Comparison of ENCODE assay signal across 8 mouse cellular contexts in the genomic region with DNA sequence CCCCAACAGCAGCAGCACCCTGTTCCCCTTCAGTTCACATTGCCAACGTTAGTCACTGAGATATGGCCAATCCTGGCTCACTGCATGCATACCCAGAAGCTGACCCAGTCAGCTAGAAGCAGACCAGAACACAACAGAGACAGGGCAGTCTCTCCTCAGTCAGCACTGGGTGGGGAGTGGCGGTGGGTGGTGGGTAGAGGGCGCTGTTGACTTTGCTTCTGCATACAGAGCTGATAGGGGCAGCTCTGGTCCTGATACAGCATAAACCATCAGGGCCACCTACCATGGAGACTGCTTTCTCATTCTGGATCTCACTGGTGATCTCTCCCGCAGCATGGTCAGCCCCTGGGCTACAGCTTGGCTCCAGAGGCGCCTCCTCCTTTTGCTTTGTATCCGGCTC. TPM values are rescaled to one million over a fixed set of nuclear protein-coding genes. Genes with fewer than 3 reads are reported as not detected.
A peak's percentile ranks its signal among the peaks of the same experiment; 100 is the strongest.
DNase-seq lines count a peak whose midpoint lies in the region; ATAC-seq and TF ChIP-seq lines count a peak whose summit lies in the region.

No protein-coding gene starts in this region.

- TF ChIP-seq CTCF in lung, adult 2 months (IDR thresholded peaks at IDR 0.05; ENCODE audit: insufficient read depth, low read length), result peak; percentile 29
- TF ChIP-seq CTCF in bone marrow macrophage, adult 2 months (IDR thresholded peaks at IDR 0.05; ENCODE audit: low read depth, low read length), result peak; percentile 26; the same call in 1 of the 2 replicates

- H3K27me3 ChIP-seq in liver, embryonic 15.5 days, result no peaks in the 10 kb centered on the region
- H3K27me3 ChIP-seq in hindbrain, embryonic 11.5 days (ENCODE audit: control insufficient read depth, insufficient read depth, low read length), result no peaks in the 10 kb centered on the region

- TF ChIP-seq POLR2A in lung, adult 2 months (IDR thresholded peaks at IDR 0.05; ENCODE audit: borderline replicate concordance, extremely low read depth, low read depth, low read length), result no peak
- TF ChIP-seq POLR2A in bone marrow macrophage, adult 2 months (IDR thresholded peaks at IDR 0.05; ENCODE audit: borderline replicate concordance, low read depth, low read length), result no peak

- no peak overlapping the region for H3K4me2 ChIP-seq in liver, embryonic 15.5 days
- no peak overlapping the region for H3K4me2 ChIP-seq in hindbrain, embryonic 11.5 days (replicated peaks; ENCODE audit: low read depth, low read length)

- H3K4me1 ChIP-seq in lung, adult 2 months (ENCODE audit: control insufficient read depth, insufficient read depth, low read length), result peaks cover 3% of the 10 kb centered on the region; the same call in 1 of the 2 replicates
- H3K4me1 ChIP-seq in bone marrow macrophage, adult 2 months (ENCODE audit: control insufficient read depth, insufficient read depth, low read length), result peaks cover 27% of the 10 kb centered on the region
- H3K4me1 ChIP-seq in liver, embryonic 15.5 days (replicated peaks), result peaks cover 13% of the 10 kb centered on the region; the same call in 1 of the 2 replicates
- no peaks in the 10 kb centered on the region for H3K4me1 ChIP-seq in hindbrain, embryonic 11.5 days (replicated peaks; ENCODE audit: control insufficient read depth, insufficient read depth, low read length)

- no peak overlapping the region for H3K4me3 ChIP-seq in lung, adult 2 months (replicated peaks; ENCODE audit: extremely low read depth, low read depth, low read length)
- no peak overlapping the region for H3K4me3 ChIP-seq in bone marrow macrophage, adult 2 months (ENCODE audit: insufficient read depth, low read length)
- H3K4me3 ChIP-seq in liver, embryonic 15.5 days (replicated peaks), result no peak overlapping the region
- H3K4me3 ChIP-seq in hindbrain, embryonic 11.5 days (ENCODE audit: low read depth, low read length), result no peak overlapping the region

- no peak overlapping the region for H3K27ac ChIP-seq in bone marrow macrophage, adult 2 months (ENCODE audit: insufficient read depth, low read depth, low read length)
- H3K27ac ChIP-seq in liver, embryonic 15.5 days (replicated peaks), result no peak overlapping the region
- H3K27ac ChIP-seq in hindbrain, embryonic 11.5 days (ENCODE audit: low read depth, low read length), result no peak overlapping the region

- no peak overlapping the region for H3K9ac ChIP-seq in liver, embryonic 15.5 days
- H3K9ac ChIP-seq in hindbrain, embryonic 11.5 days (ENCODE audit: low read depth, low read length), result no peak overlapping the region

- 74% methylated on average over 6 of the region's 6 CpGs for WGBS in lung, adult 2 months
- WGBS in liver, embryonic 15.5 days (ENCODE audit: insufficient replicate concordance), result 56% methylated on average over 6 of the region's 6 CpGs
- 72% methylated on average over 6 of the region's 6 CpGs for WGBS in hindbrain, embryonic 11.5 days

- H3K36me3 ChIP-seq in liver, embryonic 15.5 days (replicated peaks), result peaks cover 7% of the 10 kb centered on the region; the same call in 1 of the 2 replicates
- H3K36me3 ChIP-seq in hindbrain, embryonic 11.5 days (ENCODE audit: control insufficient read depth, insufficient read depth, low read length), result no peaks in the 10 kb centered on the region

- no peaks in the 10 kb centered on the region for H3K9me3 ChIP-seq in liver, embryonic 15.5 days (replicated peaks)
- H3K9me3 ChIP-seq in hindbrain, embryonic 11.5 days (ENCODE audit: control insufficient read depth, low read length), result no peaks in the 10 kb centered on the region

- ATAC-seq in liver, embryonic 15.5 days (ENCODE audit: insufficient read depth), result 0 out of 2 replicates have a peak, but pooled peaks have one; percentile 35
- no peak for ATAC-seq in hindbrain, embryonic 11.5 days (ENCODE audit: low FRiP score)

- no peak for DNase-seq in lung, adult 2 months
- DNase-seq in lung, adult 18-20 months, result no peak
- peak; percentile 77 for DNase-seq in thymus, postnatal 14 days
- no peak for DNase-seq in hindbrain, embryonic 11.5 days (ENCODE audit: low spot score)
- no peak for DNase-seq in left cerebral cortex, adult 18-20 months (ENCODE audit: low spot score in 2 of 2)
- DNase-seq in cerebellum, adult 8-10 months, result no peak

RNA-seq across cellular contexts. Expression of a gene that starts 20.7 kb away (rescaled TPM):
- polyA plus RNA-seq in lung, adult 2 months (2012; rRNA removed), result 33.6 and 47.2 TPM in 2 replicates
- polyA plus RNA-seq in bone marrow macrophage, adult 2 months (2012; ENCODE audit: insufficient read depth, insufficient read length, missing spikeins), result 2.8 and 5.4 TPM in 2 replicates
- polyA plus RNA-seq in liver, embryonic 15.5 days (2015; fragmentation: Nextera tagmentation; extraction: Ambion mirVana), result 25.5 and 28.7 TPM in 2 replicates
- polyA plus RNA-seq in hindbrain, embryonic 11.5 days (2014; fragmentation: Nextera tagmentation; extraction: Ambion mirVana), result 149 and 150 TPM in 2 replicates
- total RNA-seq in left cerebral cortex, adult 18-20 months (2021), result 10 to 100 TPM; 22.7 to 27.6 TPM

RNA-seq across cellular contexts. Expression of a gene that starts 54.5 kb away (rescaled TPM):
- 33.9 and 40.9 TPM in 2 replicates for polyA plus RNA-seq in lung, adult 2 months (2012; rRNA removed)
- 59.7 and 60.3 TPM in 2 replicates for polyA plus RNA-seq in bone marrow macrophage, adult 2 months (2012; ENCODE audit: insufficient read depth, insufficient read length, missing spikeins)
- polyA plus RNA-seq in liver, embryonic 15.5 days (2015; fragmentation: Nextera tagmentation; extraction: Ambion mirVana), result 11.5 and 12.0 TPM in 2 replicates
- 8.5 and 9.4 TPM in 2 replicates for polyA plus RNA-seq in hindbrain, embryonic 11.5 days (2014; fragmentation: Nextera tagmentation; extraction: Ambion mirVana)
- total RNA-seq in left cerebral cortex, adult 18-20 months (2021), result 1 to 10 TPM; 6.0 to 7.2 TPM
